Mouse (Mus musculus) forebrain, embryonic 12.5 days (tissue): ENCODE results near the gene Tmem218. TPM values are rescaled to one million over a fixed set of nuclear protein-coding genes. Genes with fewer than 3 reads are reported as not detected.
A peak's percentile ranks its signal among the peaks of the same experiment; 100 is the strongest.

ENCODE experiments used
- ATAC-seq: fragments of 200-750 bp; cut with Nextera tagmentation; 2 replicates; pipeline ENCODE4 v1.8.0; 2017; ENCODE audit warnings: moderate TSS enrichment; ENCODE audit not compliant: low FRiP score
- H3K27ac ChIP-seq: fragments of 300-500 bp; sonication (generic); 2 replicates; pipeline ENCODE4 v1.5.1; 2016; ENCODE audit warnings: mild to moderate bottlenecking
- H3K27me3 ChIP-seq: fragments of 300-500 bp; sonication (generic); 2 replicates; pipeline ENCODE4 v1.6.1; 2016; ENCODE audit warnings: mild to moderate bottlenecking
- H3K36me3 ChIP-seq: fragments of 300-500 bp; sonication (generic); replicated peaks from 2 replicates; pipeline ENCODE4 v1.6.1; 2016; ENCODE audit warnings: mild to moderate bottlenecking
- H3K4me1 ChIP-seq: fragments of 300-500 bp; sonication (generic); 2 replicates; pipeline ENCODE4 v1.6.1; 2016
- H3K4me2 ChIP-seq: fragments of 300-500 bp; sonication (generic); 2 replicates; pipeline ENCODE4 v1.6.1; 2016; ENCODE audit warnings: mild to moderate bottlenecking, moderate library complexity
- H3K4me3 ChIP-seq: fragments of 300-500 bp; sonication (generic); replicated peaks from 2 replicates; pipeline ENCODE4 v1.5.1; 2016; ENCODE audit warnings: mild to moderate bottlenecking
- H3K9ac ChIP-seq: fragments of 300-500 bp; sonication (generic); 2 replicates; pipeline ENCODE4 v1.6.1; 2016; ENCODE audit warnings: mild to moderate bottlenecking
- H3K9me3 ChIP-seq: fragments of 300-500 bp; sonication (generic); 2 replicates; pipeline ENCODE4 v1.6.1; 2016
- WGBS: fragments of 180-500 bp; shearing (Covaris S2); methylation state at CpG from one replicate; pipeline ENCODE4 v1.1.7; 2016; 5-methylcytosine and 5-hydroxymethylcytosine counted together
- polyA plus RNA-seq: library from polyadenylated mRNA; unstranded; fragments of >200 nt; fragmentation: Nextera tagmentation; extraction: Ambion mirVana; gene quantifications from 2 replicates; pipeline ENCODE4 v1.2.1, GENCODE M21; 2016

Gene Tmem218
- polyA plus RNA-seq, 1 experiment from 2014 or later: 13.6 TPM

DNA sequence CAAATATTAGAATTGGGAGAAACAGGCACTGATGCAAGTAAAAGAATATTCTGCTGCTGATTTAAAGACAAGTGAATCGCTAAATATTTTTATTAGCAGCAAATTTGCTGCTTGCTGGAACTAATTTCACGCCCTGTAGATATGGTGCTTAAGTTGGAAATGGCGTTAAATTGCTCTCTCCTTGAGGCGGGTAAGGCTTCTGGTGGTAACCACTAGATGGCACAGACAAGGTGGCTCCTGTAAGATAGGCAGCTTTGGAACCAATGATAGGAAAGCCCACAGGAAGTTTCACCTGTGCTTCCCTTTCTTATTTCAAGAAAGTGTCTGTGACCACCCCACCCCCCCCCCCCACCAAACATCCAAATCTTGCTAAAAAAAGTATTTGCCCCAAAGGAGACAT, 11.0 kb upstream of the Tmem218 start:
- Histone ChIP-seq H3K4me3 (no peak overlapping the region), H3K27ac (no peak overlapping the region), H3K4me2 (no peak overlapping the region), H3K27me3 (0 out of 2 replicates have a peak, but pooled peaks cover 3% of the 10 kb centered on the region), H3K9me3 (no peaks in the 10 kb centered on the region), H3K4me1 (no peaks in the 10 kb centered on the region), H3K36me3 (no peaks in the 10 kb centered on the region), H3K9ac (no peak overlapping the region)
- ATAC-seq: no peak
- WGBS: 87% methylated on average over 4 of the region's 4 CpGs

DNA sequence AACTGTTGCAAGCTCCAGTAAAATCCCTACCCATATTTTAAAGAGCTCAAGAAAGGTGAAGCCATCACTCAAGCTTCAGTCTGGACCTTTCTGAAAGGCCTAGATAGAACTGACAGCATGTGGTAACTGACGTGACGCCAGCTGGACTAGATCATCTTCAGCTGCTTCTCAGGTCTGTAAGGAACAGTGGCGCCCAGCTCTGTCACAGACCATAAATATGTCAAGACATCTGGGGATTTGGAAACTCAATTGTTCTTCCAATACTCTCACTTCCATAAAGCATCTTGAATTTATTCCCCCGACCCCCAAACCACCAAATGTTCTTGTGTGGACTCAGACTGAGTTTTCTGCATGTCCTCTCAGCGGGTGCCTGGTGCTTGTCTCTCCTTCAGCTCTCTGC, 7.6 kb upstream of the Tmem218 start:
- no peak for ATAC-seq
- H3K27ac ChIP-seq: no peak overlapping the region
- H3K36me3 ChIP-seq: no peaks in the 10 kb centered on the region
- H3K9me3 ChIP-seq: no peaks in the 10 kb centered on the region
- no peak overlapping the region for H3K4me3 ChIP-seq
- H3K9ac ChIP-seq: no peak overlapping the region
- 0 out of 2 replicates have a peak, but pooled peaks cover 3% of the 10 kb centered on the region for H3K27me3 ChIP-seq
- H3K4me1 ChIP-seq: peaks cover 9% of the 10 kb centered on the region
- WGBS: 87% methylated on average over 5 of the region's 5 CpGs
- H3K4me2 ChIP-seq: no peak overlapping the region

DNA sequence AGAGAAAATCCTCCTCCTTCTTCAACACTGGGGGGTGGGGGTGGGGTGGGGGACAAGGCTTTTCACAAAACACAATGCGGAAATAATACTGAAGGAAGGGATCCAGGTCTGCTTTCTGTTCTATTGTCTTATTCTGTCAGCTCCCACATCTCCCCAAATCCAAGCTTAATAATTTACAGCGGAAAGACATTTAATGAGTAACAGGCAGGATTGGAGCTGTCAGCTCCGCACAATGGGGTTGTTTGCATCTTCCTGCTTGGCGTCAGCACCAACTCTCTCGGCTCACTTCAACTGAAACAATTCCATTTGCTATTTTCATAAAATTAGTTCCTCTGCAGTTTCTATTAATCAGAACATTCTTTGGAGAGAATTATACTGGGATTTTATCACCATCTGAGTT, 4.1 kb upstream of the Tmem218 start:
- Histone ChIP-seq H3K27ac (no peak overlapping the region), H3K4me3 (no peak overlapping the region), H3K36me3 (no peaks in the 10 kb centered on the region), H3K4me1 (peaks cover 22% of the 10 kb centered on the region), H3K27me3 (no peaks in the 10 kb centered on the region), H3K4me2 (no peak overlapping the region), H3K9me3 (no peaks in the 10 kb centered on the region), H3K9ac (no peak overlapping the region)
- WGBS: 30% methylated on average over 5 of the region's 5 CpGs
- no peak for ATAC-seq

DNA sequence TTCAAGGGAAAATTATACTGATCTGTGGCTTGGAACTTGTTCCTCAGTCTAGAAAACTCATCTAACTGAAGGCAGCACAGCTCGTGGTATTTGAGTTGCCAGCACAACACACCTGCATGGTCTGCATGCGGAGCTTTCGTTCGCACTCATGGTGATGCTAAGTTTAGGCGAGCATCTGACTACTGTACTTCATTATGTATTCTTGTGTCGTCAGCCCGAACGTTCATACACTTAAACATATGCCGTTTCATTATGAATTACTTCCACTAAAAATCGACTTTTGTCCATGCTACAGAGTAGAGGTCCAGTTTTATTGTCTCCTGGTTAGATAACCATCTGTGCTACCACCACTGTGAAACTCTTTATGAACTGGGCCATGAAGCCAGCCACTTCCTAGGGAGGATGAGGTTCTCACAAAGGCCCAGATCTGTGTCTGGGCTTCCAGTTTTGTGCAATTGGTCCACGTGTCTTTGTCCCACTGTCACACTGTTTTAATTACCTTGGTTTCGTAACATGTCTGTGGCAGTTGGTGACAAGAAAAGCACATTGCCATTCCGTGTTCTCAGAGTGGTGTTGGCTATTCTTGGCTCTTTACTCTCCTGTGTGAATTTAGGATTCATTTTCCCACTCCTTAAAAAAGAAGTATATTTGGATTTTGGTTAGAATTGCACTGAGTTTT, 5.2 kb downstream of the Tmem218 start:
- no peak overlapping the region for H3K4me3 ChIP-seq
- H3K27ac ChIP-seq: no peak overlapping the region
- no peak overlapping the region for H3K4me2 ChIP-seq
- 86% methylated on average over 13 of the region's 13 CpGs for WGBS
- no peaks in the 10 kb centered on the region for H3K9me3 ChIP-seq
- no peak for ATAC-seq
- no peaks in the 10 kb centered on the region for H3K27me3 ChIP-seq
- peaks cover 11% of the 10 kb centered on the region for H3K4me1 ChIP-seq
- H3K9ac ChIP-seq: no peak overlapping the region
- 0 out of 2 replicates have a peak, but pooled peaks cover 2% of the 10 kb centered on the region for H3K36me3 ChIP-seq

DNA sequence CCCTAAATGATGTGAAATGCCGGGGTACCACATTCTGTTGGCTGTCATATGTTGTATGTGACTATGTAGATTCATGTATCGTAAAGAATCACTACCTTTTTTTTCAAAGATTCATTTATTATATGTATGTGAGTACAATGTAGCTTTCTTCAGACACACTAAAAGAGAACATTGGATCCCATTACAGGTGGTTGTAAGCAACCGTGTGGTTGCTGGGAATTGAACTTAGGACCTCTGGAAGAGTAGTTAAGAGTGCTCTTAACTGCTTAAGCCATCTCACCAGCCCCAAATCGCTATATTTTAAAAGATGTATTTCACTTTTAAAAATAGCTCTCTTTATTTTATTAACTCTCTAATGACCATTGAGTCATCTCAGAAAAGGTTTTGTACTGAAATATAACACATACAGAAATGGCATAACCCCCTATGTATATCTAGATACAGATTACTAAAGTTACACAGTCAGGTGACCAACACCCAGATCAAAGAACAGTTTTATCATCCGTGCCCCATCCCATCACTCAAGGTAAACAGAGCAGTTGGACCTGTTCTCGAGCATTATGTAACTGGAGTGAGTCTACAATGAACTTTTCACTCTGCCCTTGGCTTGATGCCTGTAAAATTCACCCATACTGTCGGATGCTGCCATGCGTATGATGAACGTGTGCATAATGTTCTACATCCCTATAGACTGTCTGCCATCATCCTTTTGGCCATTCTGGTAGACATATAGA, 6.5 kb downstream of the Tmem218 start:
- Histone ChIP-seq H3K4me3 (no peak overlapping the region), H3K9me3 (no peaks in the 10 kb centered on the region), H3K4me2 (no peak overlapping the region), H3K9ac (no peak overlapping the region), H3K27ac (no peak overlapping the region), H3K27me3 (no peaks in the 10 kb centered on the region), H3K4me1 (no peaks in the 10 kb centered on the region), H3K36me3 (0 out of 2 replicates have a peak, but pooled peaks cover 2% of the 10 kb centered on the region)
- ATAC-seq: no peak
- WGBS: 89% methylated on average over 9 of the region's 9 CpGs

DNA sequence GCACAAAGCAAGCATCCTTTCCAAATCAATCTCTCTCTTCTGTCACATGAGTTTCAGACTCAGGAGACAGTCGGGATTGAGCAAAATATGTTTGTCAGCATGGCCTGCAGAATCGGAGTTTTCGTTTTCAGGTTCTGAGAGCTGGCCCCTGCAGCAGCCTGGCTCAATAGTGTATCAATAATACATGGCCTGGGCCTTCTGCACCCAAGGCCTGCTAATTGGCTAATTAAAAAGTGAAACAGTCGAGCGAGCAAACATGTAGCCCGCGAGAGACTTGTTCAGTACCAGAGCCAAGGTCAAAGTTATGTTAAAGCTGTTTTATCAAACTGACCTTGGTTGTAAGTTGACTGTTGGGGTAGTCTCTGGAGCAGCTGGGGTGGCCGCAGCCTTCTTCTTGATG, 12.7 kb downstream of the Tmem218 start:
- WGBS: 63% methylated on average over 8 of the region's 8 CpGs
- no peak overlapping the region for H3K4me2 ChIP-seq
- peaks cover 16% of the 10 kb centered on the region; the same call in 1 of the 2 replicates for H3K36me3 ChIP-seq
- ATAC-seq: no peak
- no peak overlapping the region for H3K9ac ChIP-seq
- no peaks in the 10 kb centered on the region for H3K27me3 ChIP-seq
- H3K9me3 ChIP-seq: no peaks in the 10 kb centered on the region
- no peak overlapping the region for H3K4me3 ChIP-seq
- no peak overlapping the region for H3K27ac ChIP-seq
- H3K4me1 ChIP-seq: no peaks in the 10 kb centered on the region; the same call in 1 of the 2 replicates

DNA sequence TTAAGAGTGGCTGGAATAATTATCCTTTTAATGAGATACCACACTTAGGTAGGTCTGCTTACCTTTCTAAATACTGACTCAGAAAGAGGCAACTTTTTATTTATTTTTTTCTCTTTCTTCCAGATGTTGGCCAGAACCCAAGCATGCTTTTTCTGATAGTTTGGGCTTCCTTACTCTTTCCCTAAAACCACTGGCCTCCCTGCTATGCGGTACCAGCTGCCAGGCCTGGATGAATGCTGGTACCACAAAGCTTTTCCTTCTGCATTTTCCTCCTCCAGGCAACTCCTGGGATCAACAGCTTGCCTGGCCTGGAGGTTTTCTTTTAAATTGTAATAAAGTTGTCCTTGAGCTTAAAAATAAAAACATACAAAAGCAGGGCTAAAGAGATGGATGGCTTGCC, 17.6 kb downstream of the Tmem218 start:
- Histone ChIP-seq H3K4me1 (peaks cover 6% of the 10 kb centered on the region), H3K27me3 (no peaks in the 10 kb centered on the region), H3K9me3 (no peaks in the 10 kb centered on the region), H3K36me3 (peaks cover 10% of the 10 kb centered on the region; the same call in 1 of the 2 replicates), H3K9ac (no peak overlapping the region), H3K27ac (no peak overlapping the region), H3K4me3 (no peak overlapping the region), H3K4me2 (no peak overlapping the region)
- 97% methylated on average over 1 of the region's 1 CpGs for WGBS
- no peak for ATAC-seq

DNA sequence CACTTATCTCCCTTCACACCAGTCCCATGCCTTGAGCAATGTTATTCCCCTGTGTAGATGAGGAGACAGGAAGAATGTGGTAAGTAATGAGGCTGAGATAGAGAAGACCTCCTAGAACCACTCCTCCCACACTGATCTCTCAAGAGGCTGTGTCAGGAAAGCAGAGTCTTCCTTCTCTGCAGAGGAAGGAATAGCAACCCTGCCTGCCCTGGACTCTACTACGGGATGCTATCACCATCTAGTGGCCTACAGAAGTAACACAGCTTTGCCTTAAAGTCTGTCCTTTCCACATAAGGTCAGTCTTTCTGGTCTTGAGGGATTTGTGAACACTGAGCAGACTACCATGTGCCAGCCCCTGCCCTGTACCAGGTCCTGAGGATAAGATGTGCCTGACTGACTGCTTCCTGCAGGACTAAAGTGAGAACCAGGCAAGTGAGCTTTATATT, 21.9 kb downstream of the Tmem218 start:
- Histone ChIP-seq H3K4me3 (no peak overlapping the region), H3K4me1 (peaks cover 6% of the 10 kb centered on the region; the same call in 1 of the 2 replicates), H3K27me3 (no peaks in the 10 kb centered on the region), H3K9me3 (no peaks in the 10 kb centered on the region), H3K27ac (no peak overlapping the region), H3K36me3 (peaks cover 3% of the 10 kb centered on the region; the same call in 1 of the 2 replicates), H3K9ac (no peak overlapping the region), H3K4me2 (no peak overlapping the region)
- 0% methylated on average over 1 of the region's 1 CpGs for WGBS
- ATAC-seq: peak; percentile 83

DNA sequence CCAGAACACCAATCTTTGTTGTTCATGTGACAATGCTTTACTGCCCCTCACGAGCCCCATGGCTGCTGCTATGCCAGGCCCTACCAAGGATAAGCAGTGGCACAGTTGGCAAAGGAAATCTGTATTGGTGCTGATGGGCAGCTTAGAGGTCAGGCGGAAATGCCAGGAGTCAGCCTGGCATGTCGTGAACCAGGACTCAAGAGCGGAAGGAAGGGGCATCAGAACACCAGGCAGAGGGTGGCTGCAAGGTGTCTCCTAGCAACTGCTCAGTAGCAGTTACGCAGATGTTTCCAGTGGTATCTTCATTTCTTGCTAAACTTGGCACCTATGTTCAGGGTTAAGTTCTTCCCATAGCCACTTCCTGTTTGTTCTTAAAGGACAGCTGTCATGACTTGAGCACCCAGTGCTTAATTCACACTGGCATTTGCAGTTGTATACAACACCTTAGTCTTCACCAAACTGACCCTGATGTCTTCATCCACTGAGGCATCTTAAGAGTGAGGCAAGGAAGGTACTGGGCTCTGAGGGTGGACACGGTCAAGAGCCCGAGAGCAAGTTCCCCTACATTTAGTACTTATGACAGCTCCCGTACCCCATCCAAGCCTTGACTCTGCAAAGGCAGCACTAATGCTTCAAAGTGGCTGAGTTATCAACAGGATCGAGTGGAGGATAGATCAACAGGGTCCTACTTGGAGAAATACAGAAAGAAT, 22.6 kb downstream of the Tmem218 start:
- ATAC-seq: no peak
- Histone ChIP-seq H3K4me2 (no peak overlapping the region), H3K36me3 (peaks cover 2% of the 10 kb centered on the region; the same call in 1 of the 2 replicates), H3K4me3 (no peak overlapping the region), H3K4me1 (peaks cover 6% of the 10 kb centered on the region; the same call in 1 of the 2 replicates), H3K27ac (no peak overlapping the region), H3K27me3 (no peaks in the 10 kb centered on the region), H3K9ac (no peak overlapping the region), H3K9me3 (no peaks in the 10 kb centered on the region)
- 94% methylated on average over 9 of the region's 9 CpGs for WGBS

DNA sequence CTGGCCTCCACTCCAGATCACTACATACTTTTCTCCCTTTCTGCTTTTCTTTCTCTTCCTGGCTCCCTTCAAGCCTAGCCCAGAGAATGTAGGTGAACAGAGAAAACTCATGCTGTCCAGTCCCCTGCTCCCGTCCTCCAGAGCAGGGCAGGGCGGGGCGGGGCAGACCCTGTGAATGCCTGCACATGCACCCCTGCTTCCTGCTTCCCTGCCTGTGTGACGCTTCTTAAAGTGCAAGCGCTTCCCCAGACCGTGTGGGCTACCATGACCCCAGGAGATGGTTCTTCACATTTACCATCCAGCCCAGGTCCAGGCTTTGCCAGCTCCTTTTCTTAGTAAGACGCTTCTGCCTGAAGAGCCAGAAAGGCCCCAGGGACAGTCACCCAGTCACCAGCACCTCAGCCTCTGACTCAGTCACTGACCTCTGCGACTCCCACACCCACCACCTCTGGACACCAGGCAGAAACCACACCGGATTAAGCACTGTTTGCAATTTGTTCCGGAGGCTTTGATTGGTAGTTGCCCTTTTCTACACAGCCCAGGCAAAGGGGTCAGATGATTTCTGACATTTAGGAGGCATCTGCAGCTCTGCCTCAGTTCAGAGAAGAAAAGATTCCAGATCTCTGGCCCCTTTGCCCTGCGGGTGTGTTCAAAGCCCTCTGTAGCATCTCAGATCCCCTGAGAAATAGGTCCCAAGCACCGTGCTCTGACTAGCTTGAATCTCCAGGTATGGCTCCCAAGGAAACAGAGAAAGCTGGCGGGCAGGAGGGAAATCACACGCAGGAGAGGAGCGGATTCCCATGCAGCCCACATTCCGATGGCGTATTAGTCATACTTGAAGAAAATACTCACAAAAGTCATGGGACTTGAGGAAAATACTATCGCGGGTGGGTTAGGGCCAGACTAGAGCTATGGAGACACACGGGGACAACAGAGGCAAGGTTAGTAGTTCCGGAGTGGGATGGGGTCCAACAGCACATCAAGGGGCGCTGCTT, 24.5 kb downstream of the Tmem218 start:
- ATAC-seq: no peak
- 64% methylated on average over 22 of the region's 22 CpGs for WGBS
- H3K27me3 ChIP-seq: no peaks in the 10 kb centered on the region
- no peaks in the 10 kb centered on the region for H3K36me3 ChIP-seq
- no peak overlapping the region for H3K4me3 ChIP-seq
- H3K4me2 ChIP-seq: no peak overlapping the region
- no peak overlapping the region for H3K9ac ChIP-seq
- peaks cover 6% of the 10 kb centered on the region; the same call in 1 of the 2 replicates for H3K4me1 ChIP-seq
- H3K9me3 ChIP-seq: no peaks in the 10 kb centered on the region
- H3K27ac ChIP-seq: no peak overlapping the region

DNA sequence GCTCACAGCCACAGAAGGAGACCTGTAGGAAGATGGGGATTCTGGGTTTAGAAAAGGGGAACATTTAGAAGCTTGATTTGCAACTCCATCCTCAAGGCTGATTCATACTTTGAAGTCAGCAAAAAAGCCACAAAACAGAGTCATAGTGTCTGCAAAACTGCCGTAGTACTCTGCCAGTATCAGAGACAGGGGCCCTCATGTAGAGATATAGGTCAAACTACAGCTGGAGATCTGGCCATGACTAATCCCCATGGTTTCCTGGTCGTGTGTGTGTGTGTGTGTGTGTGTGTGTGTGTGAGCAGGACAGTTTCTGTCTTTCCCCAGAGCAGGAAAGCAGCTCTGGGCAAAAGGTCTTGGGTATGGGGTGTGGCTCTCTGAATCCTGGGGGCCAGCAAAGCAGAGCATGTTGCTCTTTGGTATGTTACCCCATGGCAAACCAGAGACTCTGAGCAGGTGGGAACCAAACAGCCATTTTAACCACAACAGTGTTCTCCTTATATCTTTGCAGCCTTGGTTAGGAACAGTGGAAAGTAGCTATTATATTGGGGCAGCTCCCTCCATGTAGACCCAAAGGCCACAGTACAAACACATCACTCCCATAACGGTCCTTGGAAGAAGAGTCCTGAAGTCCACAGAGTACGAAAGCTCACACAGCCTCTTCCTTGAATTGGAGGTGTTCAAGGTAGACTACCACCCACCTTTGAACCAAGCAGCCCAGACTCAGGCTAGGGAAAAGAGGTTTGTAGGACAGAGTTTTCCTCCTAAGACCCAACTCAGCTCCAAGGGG, 28.1 kb downstream of the Tmem218 start:
- no peak overlapping the region for H3K27ac ChIP-seq
- no peak overlapping the region for H3K9ac ChIP-seq
- ATAC-seq: no peak
- 77% methylated on average over 4 of the region's 4 CpGs for WGBS
- no peak overlapping the region for H3K4me3 ChIP-seq
- H3K4me1 ChIP-seq: no peaks in the 10 kb centered on the region
- no peak overlapping the region for H3K4me2 ChIP-seq
- H3K36me3 ChIP-seq: no peaks in the 10 kb centered on the region
- H3K9me3 ChIP-seq: no peaks in the 10 kb centered on the region
- no peaks in the 10 kb centered on the region for H3K27me3 ChIP-seq
